Mouse (Mus musculus): Measurements from ENCODE around the gene Hist1h4b. TPM values are rescaled to one million over a fixed set of nuclear protein-coding genes. Genes with fewer than 3 reads are reported as not detected.
A peak's percentile ranks its signal among the peaks of the same experiment; 100 is the strongest.

Hist1h4b gene
- polyA plus RNA-seq, 1 experiment, result 16.8 TPM

DNA sequence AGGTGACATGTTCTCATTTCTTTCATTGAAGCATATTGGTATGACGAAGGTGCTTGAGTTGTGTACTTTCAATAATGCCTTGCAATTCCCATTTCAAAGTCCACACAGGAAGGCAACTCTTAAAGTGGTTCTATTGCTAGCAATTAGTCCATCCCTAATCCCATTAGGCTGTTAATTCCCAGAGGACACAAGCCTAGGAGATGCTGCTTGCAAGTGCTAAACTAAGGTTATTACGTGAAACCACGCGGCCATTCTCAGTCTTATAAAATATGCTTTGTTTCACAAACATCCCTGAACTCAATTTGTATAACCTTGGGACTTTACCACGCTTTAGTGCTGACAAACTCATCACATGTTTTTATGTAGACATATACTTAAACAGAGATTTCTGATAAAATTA lies 19.7 kb upstream of the Hist1h4b start:
- Histone ChIP-seq H3K79me3 (ENCODE audit: low read depth) (peaks cover 1% of the 10 kb centered on the region), H3K36me3 (ENCODE audit: control insufficient read depth, insufficient read depth) (no peaks in the 10 kb centered on the region), H3K79me2 (ENCODE audit: control insufficient read depth, insufficient read depth) (no peaks in the 10 kb centered on the region), H3K4me3 (ENCODE audit: insufficient read depth, poor library complexity, severe bottlenecking) (no peak overlapping the region), H3K27me3 (ENCODE audit: control insufficient read depth, insufficient read depth, insufficient read length) (no peaks in the 10 kb centered on the region), H3ac (ENCODE audit: control insufficient read depth, insufficient read length, low read depth) (no peak overlapping the region)
- TF ChIP-seq MAX (IDR thresholded peaks at IDR 0.05) (no peak), USF1 (IDR thresholded peaks at IDR 0.05; ENCODE audit: low read depth) (no peak), MYOD1 (IDR thresholded peaks at IDR 0.05; ENCODE audit: control insufficient read depth, insufficient read length, low read depth) (no peak), CEBPB (IDR thresholded peaks at IDR 0.05; ENCODE audit: low read depth) (no peak), FOSL1 (IDR thresholded peaks at IDR 0.05; ENCODE audit: insufficient read depth, low read length, poor library complexity, severe bottlenecking) (no peak), MYOG (IDR thresholded peaks at IDR 0.05; ENCODE audit: control insufficient read depth, extremely low read depth, insufficient read length) (no peak), CTCF (IDR thresholded peaks at IDR 0.05; ENCODE audit: control insufficient read depth, insufficient read depth, insufficient read length) (no peak)

DNA sequence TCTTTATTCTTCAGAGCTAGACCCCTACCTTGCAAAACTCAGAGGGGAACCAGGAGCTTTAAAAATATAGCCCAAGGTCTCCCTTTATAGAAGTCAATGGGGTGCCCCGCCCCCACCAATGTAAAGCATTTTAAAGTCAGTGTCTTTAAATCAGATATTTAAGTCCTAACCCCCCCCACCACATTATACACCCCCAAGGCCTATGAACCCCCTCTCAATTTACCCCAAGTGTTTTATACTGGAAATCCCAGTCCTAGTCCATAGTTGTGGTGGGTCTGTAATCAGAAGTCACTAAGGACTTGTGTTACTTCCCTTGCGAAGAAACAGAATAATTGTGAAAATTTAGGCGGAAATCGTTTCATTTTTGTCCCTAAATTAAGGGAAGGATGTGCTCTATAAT lies 18.8 kb upstream of the Hist1h4b start:
- H3K36me3 ChIP-seq (ENCODE audit: control insufficient read depth, insufficient read depth), result no peaks in the 10 kb centered on the region
- TF ChIP-seq USF1 (IDR thresholded peaks at IDR 0.05; ENCODE audit: low read depth) (no peak), MYOD1 (IDR thresholded peaks at IDR 0.05; ENCODE audit: control insufficient read depth, insufficient read length, low read depth) (no peak), FOSL1 (IDR thresholded peaks at IDR 0.05; ENCODE audit: insufficient read depth, low read length, poor library complexity, severe bottlenecking) (no peak), MYOG (IDR thresholded peaks at IDR 0.05; ENCODE audit: control insufficient read depth, extremely low read depth, insufficient read length) (no peak), CEBPB (IDR thresholded peaks at IDR 0.05; ENCODE audit: low read depth) (no peak), CTCF (IDR thresholded peaks at IDR 0.05; ENCODE audit: control insufficient read depth, insufficient read depth, insufficient read length) (no peak), MAX (IDR thresholded peaks at IDR 0.05) (no peak)
- H3K4me3 ChIP-seq (ENCODE audit: insufficient read depth, poor library complexity, severe bottlenecking), result no peak overlapping the region
- peaks cover 1% of the 10 kb centered on the region for H3K79me3 ChIP-seq (ENCODE audit: low read depth)
- H3ac ChIP-seq (ENCODE audit: control insufficient read depth, insufficient read length, low read depth), result no peak overlapping the region
- no peaks in the 10 kb centered on the region for H3K27me3 ChIP-seq (ENCODE audit: control insufficient read depth, insufficient read depth, insufficient read length)
- H3K79me2 ChIP-seq (ENCODE audit: control insufficient read depth, insufficient read depth), result no peaks in the 10 kb centered on the region

DNA sequence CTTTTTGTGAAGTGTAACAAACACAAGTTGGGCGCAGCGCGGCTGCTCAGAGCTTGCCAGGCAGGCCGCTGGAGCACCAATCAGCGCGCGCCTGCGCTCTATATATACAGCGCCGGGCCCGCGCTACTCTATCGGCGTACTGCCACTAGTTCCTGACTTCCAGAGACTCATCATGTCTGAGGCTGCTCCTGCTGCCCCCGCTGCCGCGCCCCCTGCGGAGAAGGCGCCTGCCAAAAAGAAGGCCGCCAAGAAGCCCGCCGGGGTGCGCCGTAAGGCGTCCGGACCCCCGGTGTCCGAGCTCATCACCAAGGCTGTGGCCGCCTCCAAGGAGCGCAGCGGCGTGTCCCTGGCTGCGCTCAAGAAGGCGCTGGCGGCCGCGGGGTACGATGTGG lies 18.1 kb upstream of the Hist1h4b start, which contains the start of gene Hist1h1c:
Gene Hist1h1c (plus strand): TSS at position 132 of the 392 bp plus-strand sequence.
- Histone ChIP-seq H3K79me2 (ENCODE audit: control insufficient read depth, insufficient read depth) (no peaks in the 10 kb centered on the region), H3ac (ENCODE audit: control insufficient read depth, insufficient read length, low read depth) (peak within 1 kb of the TSS; percentile 49), H3K79me3 (ENCODE audit: low read depth) (peaks cover 1% of the 10 kb centered on the region), H3K4me3 (ENCODE audit: insufficient read depth, poor library complexity, severe bottlenecking) (peak within 1 kb of the TSS; percentile 38), H3K27me3 (ENCODE audit: control insufficient read depth, insufficient read depth, insufficient read length) (no peaks in the 10 kb centered on the region), H3K36me3 (ENCODE audit: control insufficient read depth, insufficient read depth) (no peaks in the 10 kb centered on the region)
- TF ChIP-seq MYOG (IDR thresholded peaks at IDR 0.05; ENCODE audit: control insufficient read depth, extremely low read depth, insufficient read length), result no peak
- no peak for TF ChIP-seq MAX (IDR thresholded peaks at IDR 0.05)
- no peak for TF ChIP-seq FOSL1 (IDR thresholded peaks at IDR 0.05; ENCODE audit: insufficient read depth, low read length, poor library complexity, severe bottlenecking)

DNA sequence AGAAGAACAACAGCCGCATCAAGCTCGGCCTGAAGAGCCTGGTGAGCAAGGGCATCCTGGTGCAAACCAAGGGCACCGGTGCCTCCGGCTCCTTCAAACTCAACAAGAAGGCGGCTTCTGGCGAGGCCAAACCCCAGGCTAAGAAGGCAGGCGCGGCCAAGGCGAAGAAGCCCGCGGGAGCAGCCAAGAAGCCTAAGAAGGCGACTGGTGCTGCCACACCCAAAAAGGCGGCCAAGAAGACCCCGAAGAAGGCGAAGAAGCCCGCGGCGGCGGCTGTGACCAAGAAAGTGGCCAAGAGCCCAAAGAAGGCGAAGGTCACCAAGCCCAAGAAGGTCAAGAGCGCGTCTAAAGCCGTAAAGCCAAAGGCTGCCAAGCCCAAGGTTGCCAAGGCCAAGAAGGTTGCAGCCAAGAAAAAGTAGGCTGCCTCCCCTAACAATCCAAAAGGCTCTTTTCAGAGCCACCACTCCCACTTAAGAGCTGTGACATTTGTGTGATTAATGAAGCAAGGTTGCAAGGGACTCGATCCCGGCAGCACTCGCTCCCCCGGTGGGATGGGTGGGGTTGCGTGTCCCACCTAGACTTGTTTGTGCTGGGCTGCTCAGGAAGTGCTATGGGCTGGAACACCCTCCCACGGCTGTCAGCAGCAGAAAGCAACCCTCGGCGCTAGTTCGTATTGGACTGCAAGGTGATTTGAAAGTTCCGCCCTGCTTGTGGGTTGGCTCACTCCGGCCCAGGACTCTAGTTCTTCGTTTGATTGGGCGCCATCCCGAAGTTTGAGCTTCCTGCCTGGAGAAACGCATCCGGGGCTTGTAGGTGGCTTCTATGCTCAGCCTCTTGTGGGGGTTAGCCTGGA lies 17.5 kb upstream of the Hist1h4b start:
- Histone ChIP-seq H3K4me3 (ENCODE audit: insufficient read depth, poor library complexity, severe bottlenecking) (peak overlapping the region; percentile 38), H3K36me3 (ENCODE audit: control insufficient read depth, insufficient read depth) (no peaks in the 10 kb centered on the region), H3ac (ENCODE audit: control insufficient read depth, insufficient read length, low read depth) (peak overlapping the region; percentile 55), H3K79me3 (ENCODE audit: low read depth) (peaks cover 1% of the 10 kb centered on the region), H3K79me2 (ENCODE audit: control insufficient read depth, insufficient read depth) (no peaks in the 10 kb centered on the region), H3K27me3 (ENCODE audit: control insufficient read depth, insufficient read depth, insufficient read length) (no peaks in the 10 kb centered on the region)
- TF ChIP-seq USF1 (IDR thresholded peaks at IDR 0.05; ENCODE audit: low read depth) (no peak), MYOD1 (IDR thresholded peaks at IDR 0.05; ENCODE audit: control insufficient read depth, insufficient read length, low read depth) (peak; percentile 8)

DNA sequence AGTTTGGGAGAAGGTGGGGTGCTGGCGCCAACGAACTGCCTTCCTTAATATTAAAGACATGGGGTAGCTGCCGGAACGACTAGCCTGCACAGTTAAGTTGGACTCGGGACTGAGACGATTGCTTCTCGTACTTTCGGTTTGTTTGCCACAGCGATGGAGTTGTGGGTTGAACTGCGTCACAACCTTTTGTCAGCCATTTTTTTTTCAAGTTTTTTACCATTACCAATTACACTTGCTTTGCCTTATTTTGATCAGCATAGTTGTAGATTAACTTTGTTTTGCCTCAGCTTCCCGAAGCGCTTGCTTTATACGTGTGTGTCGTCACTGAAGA lies 16.9 kb upstream of the Hist1h4b start:
- TF ChIP-seq MAX (IDR thresholded peaks at IDR 0.05), result no peak
- Histone ChIP-seq H3K27me3 (ENCODE audit: control insufficient read depth, insufficient read depth, insufficient read length) (no peaks in the 10 kb centered on the region), H3K79me3 (ENCODE audit: low read depth) (peaks cover 1% of the 10 kb centered on the region), H3K79me2 (ENCODE audit: control insufficient read depth, insufficient read depth) (no peaks in the 10 kb centered on the region), H3ac (ENCODE audit: control insufficient read depth, insufficient read length, low read depth) (peak overlapping the region; percentile 55), H3K36me3 (ENCODE audit: control insufficient read depth, insufficient read depth) (no peaks in the 10 kb centered on the region), H3K4me3 (ENCODE audit: insufficient read depth, poor library complexity, severe bottlenecking) (peak overlapping the region; percentile 29)

DNA sequence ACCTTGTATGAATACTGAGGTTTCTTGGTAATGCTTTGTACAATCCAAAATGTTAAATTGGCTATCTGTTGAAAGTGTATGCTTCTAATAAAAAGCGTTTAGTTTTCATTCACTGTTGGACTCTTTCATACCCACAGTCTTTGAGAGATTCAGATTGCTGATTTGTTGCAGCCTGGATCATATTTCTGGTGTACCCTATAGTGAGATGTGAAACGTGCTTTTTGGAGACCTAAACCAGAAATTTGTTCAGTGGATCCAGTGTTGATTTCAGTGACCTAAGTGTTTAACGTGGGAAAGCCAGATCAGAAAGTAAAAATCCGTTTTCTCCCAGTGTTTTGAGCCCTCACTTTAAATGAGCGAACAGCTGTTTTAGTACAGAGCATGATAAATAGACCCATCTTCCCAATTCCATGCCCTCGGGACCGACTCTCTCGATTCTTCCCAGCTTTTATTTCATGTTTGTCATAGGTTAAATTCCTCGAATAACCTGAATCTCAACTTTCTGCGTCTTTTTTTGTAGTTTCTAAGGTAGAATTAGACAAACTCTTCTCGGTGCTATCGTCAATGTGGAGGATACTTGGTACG lies 16.5 kb upstream of the Hist1h4b start:
- H3K27me3 ChIP-seq (ENCODE audit: control insufficient read depth, insufficient read depth, insufficient read length), result no peaks in the 10 kb centered on the region
- H3K79me3 ChIP-seq (ENCODE audit: low read depth), result peaks cover 1% of the 10 kb centered on the region
- H3ac ChIP-seq (ENCODE audit: control insufficient read depth, insufficient read length, low read depth), result peak overlapping the region; percentile 52
- TF ChIP-seq USF1 (IDR thresholded peaks at IDR 0.05; ENCODE audit: low read depth) (no peak), MAX (IDR thresholded peaks at IDR 0.05) (no peak), MYOD1 (IDR thresholded peaks at IDR 0.05; ENCODE audit: control insufficient read depth, insufficient read length, low read depth) (no peak), FOSL1 (IDR thresholded peaks at IDR 0.05; ENCODE audit: insufficient read depth, low read length, poor library complexity, severe bottlenecking) (no peak), MYOG (IDR thresholded peaks at IDR 0.05; ENCODE audit: control insufficient read depth, extremely low read depth, insufficient read length) (no peak), CEBPB (IDR thresholded peaks at IDR 0.05; ENCODE audit: low read depth) (no peak), CTCF (IDR thresholded peaks at IDR 0.05; ENCODE audit: control insufficient read depth, insufficient read depth, insufficient read length) (no peak)
- no peaks in the 10 kb centered on the region for H3K36me3 ChIP-seq (ENCODE audit: control insufficient read depth, insufficient read depth)
- no peaks in the 10 kb centered on the region for H3K79me2 ChIP-seq (ENCODE audit: control insufficient read depth, insufficient read depth)
- H3K4me3 ChIP-seq (ENCODE audit: insufficient read depth, poor library complexity, severe bottlenecking), result peak overlapping the region; percentile 29

Measured in C2C12 (cell line).